Mouse (Mus musculus) hindbrain, postnatal 0 days (tissue): ENCODE data around the gene Lrrc8b. TPM values are rescaled to one million over a fixed set of nuclear protein-coding genes. Genes with fewer than 3 reads are reported as not detected.

Experiments
- ATAC-seq: fragments of 200-750 bp; cut with Nextera tagmentation; 2 replicates; pipeline ENCODE4 v1.8.0; 2017; ENCODE audit warnings: mild to moderate bottlenecking, moderate TSS enrichment, moderate library complexity
- DNase-seq: peaks from one replicate; pipeline ENCODE4 v3.0.0-alpha.2; 2015; ENCODE audit warnings: low spot score
- H3K27ac ChIP-seq: fragments of 300-500 bp; sonication (generic); 2 replicates; pipeline ENCODE4 v1.5.1; 2014; ENCODE audit warnings: mild to moderate bottlenecking
- H3K27me3 ChIP-seq: fragments of 300-500 bp; sonication (generic); 2 replicates; pipeline ENCODE4 v1.6.1; 2014; ENCODE audit warnings: low read length, mixed read lengths; ENCODE audit not compliant: insufficient read depth
- H3K36me3 ChIP-seq: fragments of 300-500 bp; sonication (generic); 2 replicates; pipeline ENCODE4 v1.6.1; 2014; ENCODE audit warnings: low read length, mixed read lengths; ENCODE audit not compliant: insufficient read depth
- H3K4me1 ChIP-seq: fragments of 300-500 bp; sonication (generic); 2 replicates; pipeline ENCODE4 v1.6.1; 2014; ENCODE audit warnings: antibody characterized with exemption, low read length, mixed read lengths; ENCODE audit not compliant: insufficient read depth
- H3K4me2 ChIP-seq: fragments of 300-500 bp; sonication (generic); 2 replicates; pipeline ENCODE4 v1.6.1; 2014; ENCODE audit warnings: low read depth, mild to moderate bottlenecking, low read length, moderate library complexity, mixed read lengths
- H3K4me3 ChIP-seq: fragments of 300-500 bp; sonication (generic); 2 replicates; pipeline ENCODE4 v1.5.1; 2014; ENCODE audit warnings: low read length
- H3K9ac ChIP-seq: fragments of 300-500 bp; sonication (generic); replicated peaks from 2 replicates; pipeline ENCODE4 v1.6.1; 2014; ENCODE audit warnings: mild to moderate bottlenecking, low read length, moderate library complexity, mixed read lengths
- H3K9me3 ChIP-seq: fragments of 300-500 bp; sonication (generic); 2 replicates; pipeline ENCODE4 v1.6.1; 2016; ENCODE audit warnings: low read length, mixed read lengths
- CTCF ChIP-seq: IDR thresholded peaks from 2 replicates; pipeline ENCODE4 v1.5.1; 2016; ENCODE audit warnings: antibody characterized with exemption, control low read depth, low read depth
- WGBS: fragments of 180-500 bp; shearing (Covaris S2); extraction: QIAGEN DNeasy Blood & Tissue Kit; methylation state at CpG from one replicate; pipeline ENCODE4 v1.1.7; 2014; 5-methylcytosine and 5-hydroxymethylcytosine counted together
- polyA plus RNA-seq: library from polyadenylated mRNA; unstranded; fragments of >200 nt; fragmentation: Nextera tagmentation; extraction: Ambion mirVana; gene quantifications from 2 replicates; pipeline ENCODE4 v1.2.1, GENCODE M21; 2015
- total RNA-seq: library from RNA; depleted of rRNA; stranded (reverse); fragments of >200 nt; gene quantifications from 2 replicates; pipeline ENCODE4 v1.2.3, GENCODE M21; 2014

Lrrc8b gene
- total and polyA plus RNA-seq, 2 experiments from 2014 or later, result 17.3 to 48.4 TPM

DNA sequence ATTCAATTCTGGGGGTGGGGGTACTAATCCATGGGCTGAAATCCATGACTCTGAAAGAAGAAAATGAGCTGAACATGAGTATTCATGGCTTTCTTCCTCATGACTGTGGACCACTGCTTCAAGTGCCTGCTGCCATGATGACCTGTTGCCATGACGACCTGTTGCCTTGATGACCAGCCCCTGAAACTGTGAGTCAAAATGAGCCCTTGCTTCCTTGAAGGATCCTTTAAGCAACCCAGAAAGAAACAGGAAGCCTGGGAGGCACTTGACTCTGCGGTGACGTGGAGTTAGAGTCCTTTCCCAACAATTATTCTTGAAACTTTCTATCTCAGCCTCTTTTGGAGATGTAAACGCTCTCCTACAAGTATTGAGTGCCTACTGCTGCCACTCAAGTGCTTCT is 80.6 kb downstream of the Lrrc8b start:
- 75% methylated on average over 4 of the region's 4 CpGs for WGBS
- no peak overlapping the region for H3K4me3 ChIP-seq
- no peaks in the 10 kb centered on the region for H3K9me3 ChIP-seq
- H3K4me1 ChIP-seq, result peaks cover 35% of the 10 kb centered on the region
- H3K27ac ChIP-seq, result no peak overlapping the region
- no peak overlapping the region for H3K4me2 ChIP-seq
- no peak for TF ChIP-seq CTCF
- no peak for DNase-seq
- no peaks in the 10 kb centered on the region for H3K36me3 ChIP-seq
- H3K9ac ChIP-seq, result no peak overlapping the region
- ATAC-seq, result no peak
- H3K27me3 ChIP-seq, result no peaks in the 10 kb centered on the region

GRCm38 (mm10) chr5:105496586-105496985 is 81.0 kb downstream of the Lrrc8b start:
- Histone ChIP-seq H3K4me1 (peaks cover 35% of the 10 kb centered on the region), H3K9ac (no peak overlapping the region), H3K36me3 (no peaks in the 10 kb centered on the region), H3K4me2 (no peak overlapping the region), H3K4me3 (no peak overlapping the region), H3K27me3 (no peaks in the 10 kb centered on the region), H3K27ac (no peak overlapping the region), H3K9me3 (no peaks in the 10 kb centered on the region)
- ATAC-seq (no peak), DNase-seq (no peak)
- TF ChIP-seq CTCF, result no peak
- WGBS, result 66% methylated on average over 7 of the region's 7 CpGs

DNA sequence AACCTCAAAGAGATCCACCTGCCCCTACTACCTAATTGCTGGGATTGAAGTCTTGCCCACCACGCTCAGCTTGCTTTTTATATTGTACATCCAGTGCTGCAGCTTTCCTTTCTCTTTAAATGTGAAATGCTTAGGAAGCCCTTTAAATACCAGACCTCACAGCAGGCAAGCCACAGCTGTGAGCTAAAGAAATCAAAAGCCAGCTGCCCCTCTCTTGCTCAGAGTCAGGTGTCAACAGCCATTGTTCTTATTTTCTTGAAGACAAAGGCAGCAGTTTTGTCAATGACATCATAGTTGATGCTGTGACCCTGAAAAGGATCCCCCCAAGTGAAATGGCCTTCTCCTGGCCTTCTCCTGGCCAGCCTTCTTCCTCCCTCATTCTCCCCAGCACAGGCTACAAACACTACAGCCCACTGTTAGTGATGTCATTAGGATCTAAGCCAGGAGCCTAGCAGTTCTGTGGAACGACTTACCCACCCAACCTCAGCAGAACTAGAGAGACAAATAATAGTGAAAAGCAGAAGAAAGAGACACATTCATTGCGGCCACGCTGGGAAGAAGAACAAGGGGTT is 82.9 kb downstream of the Lrrc8b start:
- Histone ChIP-seq H3K9me3 (no peaks in the 10 kb centered on the region), H3K9ac (no peak overlapping the region), H3K4me3 (no peak overlapping the region), H3K4me1 (peaks cover 27% of the 10 kb centered on the region), H3K27me3 (no peaks in the 10 kb centered on the region), H3K4me2 (no peak overlapping the region), H3K36me3 (no peaks in the 10 kb centered on the region), H3K27ac (no peak overlapping the region; the same call in 1 of the 2 replicates)
- DNase-seq, result no peak
- TF ChIP-seq CTCF, result no peak
- 38% methylated on average over 4 of the region's 4 CpGs for WGBS
- no peak for ATAC-seq

- no peak for DNase-seq
- no peak overlapping the region for H3K27ac ChIP-seq
- H3K4me3 ChIP-seq, result no peak overlapping the region
- no peaks in the 10 kb centered on the region for H3K9me3 ChIP-seq
- H3K27me3 ChIP-seq, result no peaks in the 10 kb centered on the region
- H3K36me3 ChIP-seq, result no peaks in the 10 kb centered on the region
- 24% methylated on average over 1 of the region's 1 CpGs for WGBS
- TF ChIP-seq CTCF, result no peak
- H3K4me2 ChIP-seq, result no peak overlapping the region
- peaks cover 23% of the 10 kb centered on the region for H3K4me1 ChIP-seq
- no peak overlapping the region for H3K9ac ChIP-seq
- no peak for ATAC-seq
Measured at GRCm38 (mm10) chr5:105499396-105499795, 83.8 kb downstream of the Lrrc8b start.

GRCm38 (mm10) chr5:105500132-105501121 is 84.9 kb downstream of the Lrrc8b start:
- Histone ChIP-seq H3K4me2 (no peak overlapping the region), H3K9me3 (no peaks in the 10 kb centered on the region), H3K4me1 (peaks cover 14% of the 10 kb centered on the region), H3K4me3 (no peak overlapping the region), H3K9ac (no peak overlapping the region), H3K27ac (peak overlapping the region; percentile 9; the same call in 1 of the 2 replicates), H3K36me3 (no peaks in the 10 kb centered on the region), H3K27me3 (no peaks in the 10 kb centered on the region)
- TF ChIP-seq CTCF, result peak; percentile 48
- ATAC-seq, result peak; percentile 56; the same call in 1 of the 2 replicates
- 34% methylated on average over 12 of the region's 12 CpGs for WGBS
- peak; percentile 59 for DNase-seq

DNA sequence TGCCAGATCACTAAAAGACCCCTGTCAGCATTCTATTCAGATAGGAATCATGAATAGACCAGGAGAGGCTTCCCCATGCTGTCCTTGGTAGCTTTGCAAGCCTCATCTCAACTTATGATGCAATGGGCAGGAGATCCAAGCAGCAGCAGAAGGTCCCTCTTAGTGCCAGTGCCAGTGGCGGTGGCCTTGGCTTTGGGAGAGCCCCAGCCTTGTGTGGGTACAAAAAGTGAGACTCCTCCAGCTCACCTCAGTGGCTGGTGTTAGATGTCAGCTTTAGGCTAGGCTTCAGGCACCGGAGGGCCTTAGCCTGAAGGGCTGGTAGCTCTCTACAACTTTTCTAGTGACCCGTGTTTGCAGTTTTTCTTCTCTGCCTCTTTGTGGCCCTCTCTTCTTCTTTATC is 85.6 kb downstream of the Lrrc8b start:
- no peak; the same call in 1 of the 2 replicates for TF ChIP-seq CTCF
- H3K4me3 ChIP-seq, result no peak overlapping the region
- H3K4me1 ChIP-seq, result peaks cover 10% of the 10 kb centered on the region
- H3K9ac ChIP-seq, result no peak overlapping the region
- no peaks in the 10 kb centered on the region for H3K27me3 ChIP-seq
- no peak overlapping the region for H3K4me2 ChIP-seq
- no peak overlapping the region for H3K27ac ChIP-seq
- no peaks in the 10 kb centered on the region for H3K36me3 ChIP-seq
- 88% methylated on average over 3 of the region's 3 CpGs for WGBS
- no peaks in the 10 kb centered on the region for H3K9me3 ChIP-seq
- DNase-seq (no peak), ATAC-seq (no peak)
